Mouse (Mus musculus) ES-E14 (cell line): ENCODE results near the gene Agap2. TPM values are rescaled to one million over a fixed set of nuclear protein-coding genes. Genes with fewer than 3 reads are reported as not detected.

Source experiments
- DNase-seq: peaks from one replicate; pipeline ENCODE4 v3.0.0-alpha.2; 2013; ENCODE audit warnings: low read depth, low spot score
- H3K27ac ChIP-seq: 2 replicates; pipeline ENCODE4 v1.5.1; 2012; ENCODE audit warnings: low read depth, mild to moderate bottlenecking, low read length, moderate library complexity, mixed read lengths; ENCODE audit not compliant: poor library complexity, insufficient read depth, severe bottlenecking
- H3K36me3 ChIP-seq: 2 replicates; pipeline ENCODE4 v1.6.1; 2012; ENCODE audit warnings: mild to moderate bottlenecking, low read length, moderate library complexity, mixed read lengths; ENCODE audit not compliant: control insufficient read depth, poor library complexity, insufficient read depth, severe bottlenecking
- H3K4me1 ChIP-seq, 2 experiments: fragments of 150-350 bp in 1 of 2; sonication (generic) in 1 of 2; 2 replicates each; pipeline ENCODE4 v1.6.1; 2012; ENCODE audit warnings: low read length in 2 of 2, mild to moderate bottlenecking in 1 of 2, mixed read lengths in 1 of 2; ENCODE audit not compliant: control insufficient read depth in 2 of 2, insufficient read depth in 2 of 2, poor library complexity in 1 of 2
- H3K4me3 ChIP-seq, 2 experiments: fragments of 150-350 bp in 1 of 2; sonication (generic) in 1 of 2; 2 replicates each; pipeline ENCODE4 v1.5.1; 2012; ENCODE audit warnings: low read length in 2 of 2, low read depth in 1 of 2, mild to moderate bottlenecking in 1 of 2, mixed read lengths in 1 of 2; ENCODE audit not compliant: insufficient read depth in 1 of 2, poor library complexity in 1 of 2, severe bottlenecking in 1 of 2
- H3K9ac ChIP-seq: 2 replicates; pipeline ENCODE4 v1.6.1; 2012; ENCODE audit warnings: low read depth, mild to moderate bottlenecking, low read length, mixed read lengths; ENCODE audit not compliant: poor library complexity, insufficient read depth, severe bottlenecking
- H3K9me3 ChIP-seq: fragments of 150-350 bp; sonication (generic); 2 replicates; pipeline ENCODE4 v1.6.1; 2012; ENCODE audit warnings: low read depth, mild to moderate bottlenecking, low read length; ENCODE audit not compliant: control insufficient read depth, insufficient read depth
- CHD2 ChIP-seq: IDR thresholded peaks from 2 replicates; pipeline ENCODE4 v1.6.1; 2014; ENCODE audit warnings: mild to moderate bottlenecking, low read depth, low read length, inconsistent platforms
- HCFC1 ChIP-seq: IDR thresholded peaks from 2 replicates; pipeline ENCODE4 v1.6.1; 2012; ENCODE audit warnings: low read length, inconsistent platforms, borderline replicate concordance; ENCODE audit not compliant: insufficient read depth
- MAFK ChIP-seq: IDR thresholded peaks from 2 replicates; pipeline ENCODE4 v1.6.1; 2014; ENCODE audit warnings: mild to moderate bottlenecking, low read depth, low read length, inconsistent platforms; ENCODE audit not compliant: insufficient read depth
- ZC3H11A ChIP-seq: IDR thresholded peaks from 2 replicates; pipeline ENCODE4 v1.6.1; 2012; ENCODE audit warnings: low read depth, mild to moderate bottlenecking, inconsistent platforms, low read length, borderline replicate concordance
- ZNF384 ChIP-seq: IDR thresholded peaks from 2 replicates; pipeline ENCODE4 v1.6.1; 2012; ENCODE audit warnings: low read depth, low read length, inconsistent platforms
- in situ Hi-C, 2 experiments: fragments of 600-800 bp; cut with MboI; formaldehyde crosslinking; loops; one replicate each; pipeline ENCODE4 v1.15.1; 2025; ENCODE audit warnings: low sequenced_read_pairs in 2 of 2, inconsistent platforms in 1 of 2; ENCODE audit not compliant: unreplicated experiment in 2 of 2
- total RNA-seq: library from RNA; depleted of rRNA; stranded (reverse); fragments of 300-350 nt; gene quantifications from 2 replicates; pipeline ENCODE4 v1.2.3, GENCODE M21; 2012

Agap2 gene
- total RNA-seq, 1 experiment: 1.4 TPM

DNA sequence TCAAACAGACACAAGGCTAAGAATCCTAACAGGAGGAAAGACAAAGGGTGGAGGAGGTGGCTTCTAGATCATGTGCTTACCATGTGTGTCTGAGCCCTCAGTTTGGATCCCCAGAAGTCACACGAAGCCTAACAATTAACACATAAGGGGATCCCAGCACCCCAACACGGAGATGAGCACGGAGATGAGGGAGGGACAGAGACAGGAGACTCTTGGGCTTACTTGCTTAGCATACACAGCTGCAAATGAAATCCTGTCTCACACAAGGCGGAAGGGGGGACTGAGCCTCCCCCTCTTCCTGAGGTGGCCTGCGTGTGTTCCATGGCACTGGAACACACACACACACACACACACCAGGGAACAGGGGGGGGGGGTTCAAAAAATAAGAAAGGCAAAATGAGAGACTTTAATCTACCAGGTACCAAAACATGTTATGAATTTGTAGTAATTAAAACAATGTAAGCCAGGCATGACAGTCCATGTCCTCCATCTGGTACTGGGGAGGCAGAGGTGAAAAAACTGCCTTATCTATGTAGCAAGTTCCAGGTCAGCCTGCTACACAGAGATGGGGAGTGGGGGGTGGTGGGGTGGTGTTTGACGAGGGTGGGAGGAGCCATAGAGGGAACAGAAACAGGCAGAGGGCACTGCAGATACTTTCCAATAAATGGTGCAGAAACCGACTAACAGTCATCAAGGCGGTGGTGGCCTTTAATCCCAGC lies 60.2 kb downstream of the Agap2 start:
- in situ Hi-C loops: no loop called here
- TF ChIP-seq ZC3H11A: no peak
- TF ChIP-seq HCFC1: no peak
- no peak for TF ChIP-seq MAFK
- TF ChIP-seq ZNF384: no peak
- TF ChIP-seq CHD2: no peak

DNA sequence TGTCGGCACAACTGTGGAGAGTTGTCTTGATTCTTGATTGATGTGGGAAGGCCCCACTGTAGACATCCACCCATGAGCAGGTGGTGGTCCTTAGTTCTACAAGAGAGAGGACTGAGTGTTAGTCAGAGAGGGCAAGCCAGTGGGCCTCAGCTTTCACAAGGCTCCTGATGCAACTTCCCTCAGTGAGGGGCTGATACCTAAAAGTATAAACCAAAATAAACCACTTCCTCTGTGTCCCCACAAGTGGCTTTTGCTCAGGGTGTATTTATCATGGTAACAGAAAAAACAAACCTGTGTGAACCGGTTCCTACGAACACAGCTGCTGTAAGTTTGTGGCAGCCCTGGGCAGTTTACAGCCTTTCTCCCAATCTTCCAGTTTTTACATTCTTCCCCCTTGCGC lies 61.4 kb downstream of the Agap2 start:
- peaks cover 3 to 12% of the 10 kb centered on the region in 2 experiments; a peak in 1 of 4 replicates for H3K4me1 ChIP-seq
- DNase-seq: no peak
- TF ChIP-seq CHD2 (no peak), ZC3H11A (no peak), HCFC1 (no peak), MAFK (no peak)
- no peak overlapping the region for H3K27ac ChIP-seq
- no peaks in the 10 kb centered on the region for H3K9me3 ChIP-seq
- no peak overlapping the region for H3K4me3 ChIP-seq
- no peak overlapping the region for H3K9ac ChIP-seq
- H3K36me3 ChIP-seq: no peaks in the 10 kb centered on the region
- in situ Hi-C loops: no loop called here

More for the DNA sequence above, 60.2 kb downstream of the Agap2 start:
- Histone ChIP-seq H3K27ac (no peak overlapping the region; the same call in 1 of the 2 replicates), H3K9me3 (no peaks in the 10 kb centered on the region), H3K9ac (no peak overlapping the region), H3K36me3 (no peaks in the 10 kb centered on the region), H3K4me3 (no peak overlapping the region), H3K4me1 (peaks cover 0 to 9% of the 10 kb centered on the region in 2 experiments; a peak in 1 of 4 replicates)
- no peak for DNase-seq

DNA sequence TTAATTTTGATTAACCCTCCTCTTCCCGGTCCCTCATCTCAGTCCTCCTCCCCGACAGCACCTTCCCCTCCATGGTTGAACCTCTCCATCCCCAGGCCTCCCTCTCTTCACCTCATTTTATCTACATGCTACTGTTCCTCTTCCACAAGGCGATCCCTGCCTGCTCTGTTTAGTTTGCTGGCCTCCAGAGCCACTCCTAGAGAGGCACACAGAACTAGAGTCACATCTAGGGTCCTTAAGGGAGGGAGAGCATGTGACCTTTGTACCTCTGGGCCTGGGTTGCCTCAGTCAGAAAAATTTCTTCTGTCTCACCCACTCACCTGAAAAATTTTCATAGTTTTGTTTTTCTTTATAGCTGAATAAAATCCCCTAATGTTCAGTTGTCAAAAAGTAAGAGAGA lies 62.8 kb downstream of the Agap2 start:
- DNase-seq: no peak
- Histone ChIP-seq H3K36me3 (no peaks in the 10 kb centered on the region), H3K4me3 (no peak overlapping the region), H3K4me1 (peaks cover 3 to 14% of the 10 kb centered on the region in 2 experiments; a peak in 1 of 4 replicates), H3K9me3 (no peaks in the 10 kb centered on the region), H3K27ac (no peak overlapping the region), H3K9ac (no peak overlapping the region)
- no peak for TF ChIP-seq ZNF384
- in situ Hi-C loops: no loop called here

DNA sequence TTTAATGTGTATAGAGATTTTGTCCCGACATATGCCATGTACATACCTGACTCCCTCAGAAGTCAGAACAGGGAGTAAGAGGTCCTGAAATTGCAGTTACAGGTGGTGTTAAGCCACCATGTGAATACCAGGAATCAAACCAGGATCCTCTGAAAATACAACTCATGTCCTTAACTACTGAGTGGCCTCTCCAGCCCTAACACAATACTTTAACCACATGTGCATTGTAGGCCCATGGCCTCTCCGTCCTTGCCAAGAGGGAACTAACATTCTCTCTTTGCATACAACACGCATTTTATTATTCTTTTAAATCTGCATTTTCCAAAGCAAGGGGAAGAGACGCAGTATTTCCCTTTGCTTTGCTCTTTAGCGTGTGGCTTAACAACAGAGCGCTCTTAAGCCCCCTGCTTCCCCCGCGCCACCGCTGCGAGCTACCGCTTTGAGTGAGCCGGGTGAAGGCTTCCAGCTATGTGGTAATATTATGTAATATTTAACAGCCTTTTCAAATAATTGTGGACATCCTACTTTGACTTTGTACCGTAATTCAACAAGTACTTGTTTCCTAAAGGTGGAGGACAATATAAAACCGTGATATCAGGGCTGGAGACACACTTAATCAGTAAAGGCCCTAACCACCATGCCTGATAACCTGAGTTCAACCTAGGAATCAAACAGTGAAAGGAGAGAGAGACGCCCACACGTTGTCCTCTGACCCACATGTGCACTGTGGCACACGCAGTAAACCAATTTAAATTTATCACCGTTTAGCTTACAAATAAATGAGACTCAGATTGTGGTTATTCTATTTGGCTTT lies 63.5 kb downstream of the Agap2 start:
- no peak overlapping the region for H3K4me3 ChIP-seq
- no peak for TF ChIP-seq HCFC1
- TF ChIP-seq ZC3H11A: no peak
- TF ChIP-seq ZNF384: no peak
- TF ChIP-seq MAFK: no peak
- no peak for TF ChIP-seq CHD2
- peaks cover 3 to 14% of the 10 kb centered on the region in 2 experiments; a peak in 1 of 4 replicates for H3K4me1 ChIP-seq
- no peaks in the 10 kb centered on the region for H3K36me3 ChIP-seq
- H3K27ac ChIP-seq: no peak overlapping the region
- H3K9me3 ChIP-seq: no peaks in the 10 kb centered on the region
- DNase-seq: no peak
- no peak overlapping the region for H3K9ac ChIP-seq
- in situ Hi-C loops: no loop called here
